Mouse (Mus musculus) liver, embryonic 15.5 days (tissue): Measurements from ENCODE around the gene Smim10l1. TPM values are rescaled to one million over a fixed set of nuclear protein-coding genes. Genes with fewer than 3 reads are reported as not detected.
A peak's percentile ranks its signal among the peaks of the same experiment; 100 is the strongest.

Experiments used
- ATAC-seq: fragments of 200-750 bp; cut with Nextera tagmentation; 2 replicates; pipeline ENCODE4 v1.8.0; 2017; ENCODE audit warnings: moderate number of reproducible peaks, mild to moderate bottlenecking, moderate library complexity; ENCODE audit not compliant: insufficient read depth
- H3K27ac ChIP-seq: fragments of 300-500 bp; sonication (generic); replicated peaks from 2 replicates; pipeline ENCODE4 v1.5.1; 2015; ENCODE audit warnings: mild to moderate bottlenecking, inconsistent platforms
- H3K27me3 ChIP-seq: fragments of 300-500 bp; sonication (generic); 2 replicates; pipeline ENCODE4 v1.6.1; 2015; ENCODE audit warnings: mild to moderate bottlenecking, inconsistent platforms
- H3K36me3 ChIP-seq: fragments of 300-500 bp; sonication (generic); replicated peaks from 2 replicates; pipeline ENCODE4 v1.6.1; 2015; ENCODE audit warnings: moderate library complexity, mild to moderate bottlenecking, inconsistent platforms
- H3K4me1 ChIP-seq: fragments of 300-500 bp; sonication (generic); replicated peaks from 2 replicates; pipeline ENCODE4 v1.6.1; 2015; ENCODE audit warnings: inconsistent platforms
- H3K4me2 ChIP-seq: fragments of 300-500 bp; sonication (generic); 2 replicates; pipeline ENCODE4 v1.6.1; 2015; ENCODE audit warnings: moderate library complexity, mild to moderate bottlenecking, inconsistent platforms
- H3K4me3 ChIP-seq: fragments of 300-500 bp; sonication (generic); replicated peaks from 2 replicates; pipeline ENCODE4 v1.5.1; 2015; ENCODE audit warnings: mild to moderate bottlenecking, inconsistent platforms
- H3K9ac ChIP-seq: fragments of 300-500 bp; sonication (generic); 2 replicates; pipeline ENCODE4 v1.6.1; 2015; ENCODE audit warnings: moderate library complexity, mild to moderate bottlenecking, inconsistent platforms
- H3K9me3 ChIP-seq: fragments of 300-500 bp; sonication (generic); replicated peaks from 2 replicates; pipeline ENCODE4 v1.6.1; 2016; ENCODE audit warnings: inconsistent platforms
- WGBS: fragments of 180-500 bp; shearing (Covaris S2); methylation state at CpG from one replicate; pipeline ENCODE4 v1.1.7; 2015; ENCODE audit warnings: mixed read lengths; ENCODE audit not compliant: insufficient replicate concordance; 5-methylcytosine and 5-hydroxymethylcytosine counted together
- polyA plus RNA-seq: library from polyadenylated mRNA; unstranded; fragments of >200 nt; fragmentation: Nextera tagmentation; extraction: Ambion mirVana; gene quantifications from 2 replicates; pipeline ENCODE4 v1.2.1, GENCODE M21; 2015

The Smim10l1 gene
- 27.5 and 27.7 TPM in 2 replicates for polyA plus RNA-seq

- H3K36me3 ChIP-seq = 0 out of 2 replicates have a peak, but pooled peaks cover 4% of the 10 kb centered on the region
- no peak for ATAC-seq
- peak within 1 kb of the TSS; percentile 72 for H3K9ac ChIP-seq
- H3K27me3 ChIP-seq = no peaks in the 10 kb centered on the region
- H3K4me2 ChIP-seq = peak within 1 kb of the TSS; percentile 72
- H3K4me3 ChIP-seq = peak within 1 kb of the TSS; percentile 76
- H3K27ac ChIP-seq = peak within 1 kb of the TSS; percentile 80
- H3K4me1 ChIP-seq = 0 out of 2 replicates have a peak, but pooled peaks cover 2% of the 10 kb centered on the region
- no peaks in the 10 kb centered on the region for H3K9me3 ChIP-seq
Observed at GRCm38 (mm10) chr6:133104609-133104921, at the start of gene Smim10l1. Smim10l1 (plus strand) TSS chr6:133104909.

GRCm38 (mm10) chr6:133055716-133056115 is 49.0 kb upstream of the Smim10l1 start, which contains the start of gene Tas2r140:
Tas2r140 (minus strand) TSS chr6:133055816.
- no peaks in the 10 kb centered on the region for H3K9me3 ChIP-seq
- no peaks in the 10 kb centered on the region for H3K36me3 ChIP-seq
- no peak within 1 kb of the TSS for H3K4me3 ChIP-seq
- no peak within 1 kb of the TSS for H3K4me2 ChIP-seq
- no peak for ATAC-seq
- no peak within 1 kb of the TSS for H3K9ac ChIP-seq
- no peaks in the 10 kb centered on the region for H3K4me1 ChIP-seq
- H3K27ac ChIP-seq = no peak within 1 kb of the TSS
- no peaks in the 10 kb centered on the region for H3K27me3 ChIP-seq

GRCm38 (mm10) chr6:133092226-133092625 is 12.5 kb upstream of the Smim10l1 start:
- Histone ChIP-seq H3K9me3 (no peaks in the 10 kb centered on the region), H3K4me1 (no peaks in the 10 kb centered on the region), H3K4me2 (no peak overlapping the region), H3K36me3 (no peaks in the 10 kb centered on the region), H3K27me3 (no peaks in the 10 kb centered on the region), H3K4me3 (no peak overlapping the region), H3K9ac (no peak overlapping the region), H3K27ac (no peak overlapping the region)
- 71% methylated on average over 8 of the region's 8 CpGs for WGBS
- no peak for ATAC-seq

GRCm38 (mm10) chr6:133102430-133102829 is 2.3 kb upstream of the Smim10l1 start:
- WGBS = 32% methylated on average over 1 of the region's 1 CpGs
- Histone ChIP-seq H3K9me3 (no peaks in the 10 kb centered on the region), H3K36me3 (0 out of 2 replicates have a peak, but pooled peaks cover under 1% of the 10 kb centered on the region), H3K27me3 (no peaks in the 10 kb centered on the region), H3K9ac (no peak overlapping the region), H3K4me2 (no peak overlapping the region), H3K27ac (no peak overlapping the region), H3K4me1 (0 out of 2 replicates have a peak, but pooled peaks cover 2% of the 10 kb centered on the region), H3K4me3 (no peak overlapping the region)
- ATAC-seq = no peak

GRCm38 (mm10) chr6:133104922-133105859 is 482 bp downstream of the Smim10l1 start:
- H3K4me1 ChIP-seq = 0 out of 2 replicates have a peak, but pooled peaks cover 2% of the 10 kb centered on the region
- 1% methylated on average over 62 of the region's 62 CpGs for WGBS
- peak; percentile 95 for ATAC-seq
- peak overlapping the region; percentile 76 for H3K4me3 ChIP-seq
- H3K36me3 ChIP-seq = 0 out of 2 replicates have a peak, but pooled peaks cover 4% of the 10 kb centered on the region
- peak overlapping the region; percentile 72 for H3K9ac ChIP-seq
- peak overlapping the region; percentile 72 for H3K4me2 ChIP-seq
- H3K9me3 ChIP-seq = no peaks in the 10 kb centered on the region
- H3K27ac ChIP-seq = peak overlapping the region; percentile 80
- no peaks in the 10 kb centered on the region for H3K27me3 ChIP-seq

Other genes starting within 250 kb of the Smim10l1 start
- not detected in 2 replicates for gene Tas2r116, start 249.5 kb upstream of the Smim10l1 start, polyA plus RNA-seq
- not detected in 2 replicates for gene Tas2r110, start 236.9 kb upstream of the Smim10l1 start, polyA plus RNA-seq
- not detected in 2 replicates for gene Tas2r113, start 211.9 kb upstream of the Smim10l1 start, polyA plus RNA-seq
- gene Tas2r125, start 195.3 kb upstream of the Smim10l1 start, polyA plus RNA-seq = not detected in 2 replicates
- not detected in 2 replicates for gene Tas2r129, start 153.8 kb upstream of the Smim10l1 start, polyA plus RNA-seq
- gene Tas2r131, start 147.0 kb upstream of the Smim10l1 start, polyA plus RNA-seq = not detected in 2 replicates
- not detected in 2 replicates for gene Tas2r109, start 123.9 kb upstream of the Smim10l1 start, polyA plus RNA-seq
- not detected in 2 replicates for gene Tas2r103, start 67.8 kb upstream of the Smim10l1 start, polyA plus RNA-seq
- not detected in 2 replicates for gene Tas2r140, start 49.1 kb upstream of the Smim10l1 start, polyA plus RNA-seq
- gene 5530400C23Rik, start 187.3 kb downstream of the Smim10l1 start, polyA plus RNA-seq = not detected in 2 replicates